Mouse (Mus musculus): Measurements from ENCODE around the gene Wnt7b. TPM values are rescaled to one million over a fixed set of nuclear protein-coding genes. Genes with fewer than 3 reads are reported as not detected.

Gene Wnt7b
- total RNA-seq, 2 experiments from 2014 or later, result 33.8 to 35.5 TPM

GRCm38 (mm10) chr15:85534215-85534614 is 48.1 kb downstream of the Wnt7b start:
- TF ChIP-seq CTCF (IDR thresholded peaks at IDR 0.05), result no peak
- intact Hi-C loops (cut with DNase I), result no loop called here
- no peak for DNase-seq (ENCODE audit: extremely low spot score in 1 of 2, low spot score in 2 of 2)

GRCm38 (mm10) chr15:85532063-85532462 is 50.2 kb downstream of the Wnt7b start:
- no peak overlapping the region for H3K4me3 ChIP-seq
- no peak for TF ChIP-seq CTCF (IDR thresholded peaks at IDR 0.05)
- no peak overlapping the region for H3K27ac ChIP-seq
- DNase-seq (ENCODE audit: extremely low spot score in 1 of 2, low spot score in 2 of 2), result no peak
- intact Hi-C loops (cut with DNase I), result no loop called here

More at GRCm38 (mm10) chr15:85534215-85534614, 48.1 kb downstream of the Wnt7b start:
- Histone ChIP-seq H3K27ac (no peak overlapping the region), H3K4me3 (no peak overlapping the region)

- intact Hi-C loops (cut with DNase I), result loop anchor here (2.0 kb wide), 1 partner anchor 17 kb away; no protein-coding TSS in a partner anchor
- Histone ChIP-seq H3K27ac (no peak overlapping the region), H3K4me3 (no peak overlapping the region)
- no peak for DNase-seq (ENCODE audit: extremely low spot score in 1 of 2, low spot score in 2 of 2)
- no peak for TF ChIP-seq CTCF (IDR thresholded peaks at IDR 0.05)
Measured at GRCm38 (mm10) chr15:85529911-85530310, 52.4 kb downstream of the Wnt7b start.

- Histone ChIP-seq H3K27ac (no peak overlapping the region), H3K4me3 (no peak overlapping the region)
- DNase-seq (ENCODE audit: extremely low spot score in 1 of 2, low spot score in 2 of 2), result no peak
- no peak for TF ChIP-seq CTCF (IDR thresholded peaks at IDR 0.05)
- intact Hi-C loops (cut with DNase I), result no loop called here
Measured at GRCm38 (mm10) chr15:85524404-85524950, 57.8 kb downstream of the Wnt7b start.

DNA sequence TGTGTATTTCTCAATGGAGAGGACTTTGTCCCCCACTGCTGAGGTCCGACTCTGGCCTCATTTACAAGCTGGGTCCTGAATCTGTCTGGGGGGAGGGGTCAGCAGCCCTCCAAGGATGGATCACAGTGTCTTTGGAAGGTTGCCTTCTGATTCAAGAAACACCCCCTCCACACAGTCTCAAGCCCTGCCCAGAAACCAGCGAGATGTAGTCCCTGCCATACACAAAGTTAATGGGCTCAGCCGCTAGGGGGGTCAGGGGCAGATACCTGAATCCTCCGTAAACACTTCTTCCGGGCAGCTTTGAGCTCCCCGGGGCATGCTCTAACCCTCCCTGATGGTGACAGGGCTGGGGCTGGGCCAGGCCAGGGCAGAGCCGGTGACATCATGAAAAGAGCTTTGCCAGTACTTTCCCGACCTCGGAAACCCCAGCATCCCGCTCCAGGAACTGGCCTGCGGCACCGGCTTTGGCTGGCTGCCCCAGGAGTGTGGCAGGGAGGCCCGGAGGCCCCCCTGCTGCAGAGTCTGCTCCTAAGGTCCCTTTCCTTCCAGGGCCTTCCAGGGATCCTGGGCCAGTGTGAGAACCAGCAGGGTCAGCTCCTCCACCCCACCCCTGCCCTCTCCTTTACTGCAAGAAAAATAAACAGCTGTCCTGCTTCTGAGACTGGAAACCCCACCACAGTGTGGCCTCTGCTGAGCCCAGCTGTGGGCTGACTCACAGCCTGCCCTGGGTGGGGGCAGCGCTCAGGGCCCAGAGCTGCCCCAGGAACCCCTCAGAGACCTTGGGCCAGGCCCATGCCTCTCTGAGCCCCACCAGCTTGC is 58.9 kb downstream of the Wnt7b start:
- no peak for DNase-seq (ENCODE audit: extremely low spot score in 1 of 2, low spot score in 2 of 2)
- TF ChIP-seq CTCF (IDR thresholded peaks at IDR 0.05), result peak; percentile 9; the same call in 1 of the 2 replicates
- intact Hi-C loops (cut with DNase I), result no loop called here

GRCm38 (mm10) chr15:85519438-85519837 is 62.8 kb downstream of the Wnt7b start:
- Histone ChIP-seq H3K27ac (no peak overlapping the region), H3K4me3 (no peak overlapping the region)
- intact Hi-C loops (cut with DNase I), result no loop called here
- no peak for TF ChIP-seq CTCF (IDR thresholded peaks at IDR 0.05)
- DNase-seq (ENCODE audit: extremely low spot score in 1 of 2, low spot score in 2 of 2), result no peak

More for the DNA sequence above, 58.9 kb downstream of the Wnt7b start:
- H3K4me3 ChIP-seq, result no peak overlapping the region
- H3K27ac ChIP-seq, result no peak overlapping the region

DNA sequence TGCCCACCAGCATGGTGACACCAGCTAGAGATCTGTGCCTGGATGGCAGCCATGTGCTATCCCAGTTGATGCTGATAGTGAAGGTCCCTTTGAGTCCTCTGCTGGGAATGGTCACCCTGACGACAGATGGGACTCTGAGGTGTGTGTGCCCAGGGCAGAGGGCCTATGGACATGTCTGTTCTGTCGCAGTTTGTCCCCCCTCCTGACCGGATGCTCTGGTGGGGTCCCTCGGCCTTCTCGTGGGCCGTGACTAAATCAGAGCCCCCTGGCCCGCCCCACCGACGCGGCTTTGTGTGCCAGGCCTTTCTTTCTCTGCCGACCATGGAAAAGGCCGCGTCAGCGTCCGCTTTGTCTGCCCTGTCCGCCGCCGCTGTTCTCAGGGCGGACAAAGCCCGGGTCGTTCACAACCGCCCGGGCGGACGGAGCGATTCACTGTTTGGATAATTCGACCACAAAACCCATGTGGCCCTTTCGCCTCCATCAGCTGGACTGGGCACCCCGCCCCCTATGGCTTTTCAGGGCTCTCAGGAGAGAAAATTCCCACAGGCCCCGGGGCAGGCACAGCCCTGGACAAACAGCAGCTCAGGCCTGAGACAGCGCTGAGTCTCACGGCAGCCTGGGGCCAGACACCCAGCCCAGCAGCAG is 74.8 kb downstream of the Wnt7b start:
- Histone ChIP-seq H3K4me3 (no peak overlapping the region), H3K27ac (no peak overlapping the region)
- no peak for DNase-seq (ENCODE audit: extremely low spot score in 1 of 2, low spot score in 2 of 2)
- intact Hi-C loops (cut with DNase I), result no loop called here
- TF ChIP-seq CTCF (IDR thresholded peaks at IDR 0.05), result no peak

GRCm38 (mm10) chr15:85506680-85507079 is 75.6 kb downstream of the Wnt7b start:
- Histone ChIP-seq H3K4me3 (no peak overlapping the region), H3K27ac (no peak overlapping the region)
- intact Hi-C loops (cut with DNase I), result no loop called here
- no peak for TF ChIP-seq CTCF (IDR thresholded peaks at IDR 0.05)
- no peak for DNase-seq (ENCODE audit: extremely low spot score in 1 of 2, low spot score in 2 of 2)

GRCm38 (mm10) chr15:85505118-85505925 is 77.0 kb downstream of the Wnt7b start:
- TF ChIP-seq CTCF (IDR thresholded peaks at IDR 0.05), result no peak
- intact Hi-C loops (cut with DNase I), result no loop called here
- Histone ChIP-seq H3K27ac (no peak overlapping the region), H3K4me3 (no peak overlapping the region)
- no peak for DNase-seq (ENCODE audit: extremely low spot score in 1 of 2, low spot score in 2 of 2)

- intact Hi-C loops (cut with DNase I), result no loop called here
- no peak within 1 kb of the TSS for H3K4me3 ChIP-seq
- no peak for DNase-seq (ENCODE audit: extremely low spot score in 1 of 2, low spot score in 2 of 2)
- no peak for TF ChIP-seq CTCF (IDR thresholded peaks at IDR 0.05)
- H3K27ac ChIP-seq, result no peak within 1 kb of the TSS
Measured at GRCm38 (mm10) chr15:85503127-85503526, 79.1 kb downstream of the Wnt7b start, which contains the start of gene 7530416G11Rik. Gene 7530416G11Rik, minus strand, starts transcription at chr15:85503227.

DNA sequence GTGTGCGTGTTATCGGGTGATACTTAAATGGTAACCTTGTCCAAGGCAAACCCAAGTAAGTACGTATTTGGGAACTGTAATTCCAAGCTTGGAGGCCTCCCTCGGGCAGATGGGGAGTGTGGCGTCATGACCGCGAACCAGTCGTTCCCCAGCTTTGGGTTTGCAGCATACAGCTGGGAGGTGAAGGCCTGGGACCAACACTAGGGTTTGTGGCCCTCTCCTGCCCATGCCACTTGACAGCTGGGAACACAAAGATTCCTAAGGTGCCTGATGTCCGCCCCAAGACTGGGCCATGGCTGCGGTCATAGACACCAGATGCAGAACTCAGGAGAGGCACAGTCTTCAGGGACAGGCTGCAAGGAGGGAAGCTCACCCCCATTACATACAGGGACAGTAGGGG is 82.0 kb downstream of the Wnt7b start:
- no peak overlapping the region for H3K27ac ChIP-seq
- DNase-seq (ENCODE audit: extremely low spot score in 1 of 2, low spot score in 2 of 2), result no peak
- H3K4me3 ChIP-seq, result no peak overlapping the region
- no peak for TF ChIP-seq CTCF (IDR thresholded peaks at IDR 0.05)
- intact Hi-C loops (cut with DNase I), result no loop called here
